Mouse (Mus musculus) neutrophil, adult 65 days (primary cell): Measurements from ENCODE around the gene Eya3. TPM values are rescaled to one million over a fixed set of nuclear protein-coding genes. Genes with fewer than 3 reads are reported as not detected.

Experiments used
- total RNA-seq: library from RNA; stranded (reverse); gene quantifications from 2 replicates; pipeline ENCODE4 v1.2.4, GENCODE M21; 2023

The Eya3 gene
- total RNA-seq, result 27.0 and 27.7 TPM in 2 replicates

DNA sequence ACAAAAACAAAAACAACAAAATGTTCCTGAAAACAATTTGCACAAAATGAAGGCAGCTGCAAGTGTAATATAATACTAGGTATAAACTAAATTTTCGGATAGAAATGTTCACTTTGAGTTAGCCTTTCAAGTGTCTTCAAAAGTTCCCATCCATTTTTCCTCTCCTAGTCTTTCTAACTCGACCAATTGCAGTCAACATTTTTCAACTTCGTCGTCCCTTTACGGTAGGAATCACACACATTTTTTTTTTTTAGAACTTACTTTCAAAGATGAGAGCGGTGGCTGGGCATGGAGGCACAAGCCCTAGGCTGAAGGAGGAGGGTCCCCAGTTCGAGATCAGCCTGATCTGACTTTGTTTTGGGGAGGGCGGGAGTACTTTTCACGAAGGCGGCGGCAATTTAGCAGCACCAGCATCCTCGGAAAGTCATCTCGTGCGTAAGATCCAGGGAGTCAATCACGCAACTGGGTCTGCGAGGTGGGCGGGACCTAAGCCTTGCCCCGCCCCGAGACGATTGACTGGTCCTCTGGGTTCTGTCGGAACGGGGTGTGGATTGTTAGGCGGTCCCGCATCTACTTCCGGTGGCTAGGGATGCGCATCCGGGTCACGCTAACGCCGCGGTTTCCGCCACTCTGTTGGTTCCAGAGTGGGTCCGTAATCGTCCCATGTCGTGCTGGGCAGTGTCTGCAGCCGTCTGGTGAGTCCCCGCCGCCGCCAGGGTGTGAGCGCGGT, at the start of gene Eya3:
Gene Eya3 (plus strand): TSS at position 527 of the 730 bp plus-strand sequence.

DNA sequence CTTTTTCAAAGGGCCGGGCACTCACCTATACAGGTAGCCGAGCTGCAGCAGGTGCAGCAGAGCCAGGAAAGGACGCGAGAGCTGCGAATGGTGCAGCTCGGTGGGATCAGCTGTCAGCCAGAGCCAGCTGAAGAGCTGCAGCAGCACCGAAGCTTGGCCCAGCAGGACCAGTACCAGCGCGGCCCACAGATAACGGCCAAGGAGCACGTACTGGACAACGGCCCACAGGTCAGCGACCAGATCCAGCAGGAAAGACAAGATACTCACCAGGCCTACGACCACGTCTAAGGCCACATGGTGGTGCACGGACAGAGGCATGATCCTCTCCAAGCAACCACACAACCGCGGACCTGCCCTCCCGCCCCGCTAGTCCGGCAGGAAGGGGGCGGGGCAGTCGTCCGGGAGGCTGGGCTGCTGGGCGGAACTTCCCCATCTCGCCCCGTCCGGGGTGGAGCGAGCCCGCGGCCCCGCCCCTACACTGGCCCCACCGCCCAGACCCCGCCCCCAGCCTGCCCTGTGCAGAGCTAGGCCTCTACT, 93.4 kb downstream of the Eya3 start, which contains the start of gene Xkr8:
Gene Xkr8 (minus strand): TSS at position 399 of the 537 bp plus-strand sequence.

GRCm38 (mm10) chr4:132756974-132757373, 118.2 kb downstream of the Eya3 start, which contains the start of gene Smpdl3b:
TSS of gene Smpdl3b (minus strand) at chr4:132757252.

GRCm38 (mm10) chr4:132767914-132768876, 129.4 kb downstream of the Eya3 start, which contains the start of gene Rpa2:
TSS of gene Rpa2 (plus strand) at chr4:132768332.

Other genes starting within 250 kb of the Eya3 start
- 20.8 and 21.7 TPM in 2 replicates for gene Phactr4, start 216.5 kb upstream of the Eya3 start, total RNA-seq
- 3.0 and 3.4 TPM in 2 replicates for gene Med18, start 175.1 kb upstream of the Eya3 start, total RNA-seq
- 74.6 and 86.3 TPM in 2 replicates for gene Sesn2, start 128.5 kb upstream of the Eya3 start, total RNA-seq
- 105 and 117 TPM in 2 replicates for gene Atpif1, start 105.3 kb upstream of the Eya3 start, total RNA-seq
- 63.2 and 65.5 TPM in 2 replicates for gene Dnajc8, start 103.4 kb upstream of the Eya3 start, total RNA-seq
- 134 and 153 TPM in 2 replicates for gene Ptafr, start 74.9 kb upstream of the Eya3 start, total RNA-seq
- 4.8 and 5.8 TPM in 2 replicates for gene Xkr8, start 93.6 kb downstream of the Eya3 start, total RNA-seq
- 1.1 and 1.6 TPM in 2 replicates for gene Smpdl3b, start 118.3 kb downstream of the Eya3 start, total RNA-seq
- 37.6 and 41.8 TPM in 2 replicates for gene Rpa2, start 129.3 kb downstream of the Eya3 start, total RNA-seq
- 265 and 299 TPM in 2 replicates for gene Themis2, start 157.4 kb downstream of the Eya3 start, total RNA-seq
- 18.8 and 20.5 TPM in 2 replicates for gene Ppp1r8, start 204.2 kb downstream of the Eya3 start, total RNA-seq
- 13.5 and 17.1 TPM in 2 replicates for gene Stx12, start 245.5 kb downstream of the Eya3 start, total RNA-seq